Mouse (Mus musculus) stomach, postnatal 0 days (tissue): ENCODE results near the gene Il34.

Experiments
- CTCF ChIP-seq: IDR thresholded peaks from 2 replicates; pipeline ENCODE4 v1.5.1; 2016; ENCODE audit warnings: antibody characterized with exemption, low read depth, mild to moderate bottlenecking, moderate library complexity
- EP300 ChIP-seq: optimal IDR thresholded peaks from 2 replicates; pipeline ENCODE3; 2016; ENCODE audit warnings: antibody characterized with exemption

GRCm38 (mm10) chr8:110694826-110695225, 110.9 kb downstream of the Il34 start:
- TF ChIP-seq CTCF (no peak), EP300 (no peak)
